Mouse (Mus musculus): ENCODE measurements around the gene Ifit1bl2. TPM values are rescaled to one million over a fixed set of nuclear protein-coding genes. Genes with fewer than 3 reads are reported as not detected.
"Not testable (repeated sequence)": the region's sequence is repeated elsewhere in the genome, so short reads cannot be mapped to it uniquely, and the experiment has no call there.

Ifit1bl2 gene
- total RNA-seq, 2 experiments from 2014 or later: 0.16 to 0.19 TPM

DNA sequence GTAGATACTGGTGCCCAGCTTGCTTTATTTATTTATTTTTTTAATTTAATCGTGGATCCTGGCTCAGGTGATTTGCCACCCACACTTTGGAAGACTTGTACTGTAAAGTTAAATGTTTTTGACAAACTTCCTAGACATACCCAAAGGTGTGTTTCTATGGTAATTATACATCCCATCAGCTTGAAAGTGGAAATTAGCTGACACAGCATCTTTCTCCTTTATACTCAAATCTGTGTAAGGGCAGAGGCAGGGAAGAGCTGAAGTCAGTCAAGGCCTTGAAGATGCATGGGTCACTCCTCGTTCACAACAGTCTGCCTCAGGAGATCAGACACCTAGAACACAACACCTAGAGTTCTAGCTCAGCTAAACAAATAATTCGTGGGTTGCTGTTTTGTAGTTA, 30.4 kb downstream of the Ifit1bl2 start:
- DNase-seq (ENCODE audit: low spot score in 2 of 2): not testable (repeated sequence)

DNA sequence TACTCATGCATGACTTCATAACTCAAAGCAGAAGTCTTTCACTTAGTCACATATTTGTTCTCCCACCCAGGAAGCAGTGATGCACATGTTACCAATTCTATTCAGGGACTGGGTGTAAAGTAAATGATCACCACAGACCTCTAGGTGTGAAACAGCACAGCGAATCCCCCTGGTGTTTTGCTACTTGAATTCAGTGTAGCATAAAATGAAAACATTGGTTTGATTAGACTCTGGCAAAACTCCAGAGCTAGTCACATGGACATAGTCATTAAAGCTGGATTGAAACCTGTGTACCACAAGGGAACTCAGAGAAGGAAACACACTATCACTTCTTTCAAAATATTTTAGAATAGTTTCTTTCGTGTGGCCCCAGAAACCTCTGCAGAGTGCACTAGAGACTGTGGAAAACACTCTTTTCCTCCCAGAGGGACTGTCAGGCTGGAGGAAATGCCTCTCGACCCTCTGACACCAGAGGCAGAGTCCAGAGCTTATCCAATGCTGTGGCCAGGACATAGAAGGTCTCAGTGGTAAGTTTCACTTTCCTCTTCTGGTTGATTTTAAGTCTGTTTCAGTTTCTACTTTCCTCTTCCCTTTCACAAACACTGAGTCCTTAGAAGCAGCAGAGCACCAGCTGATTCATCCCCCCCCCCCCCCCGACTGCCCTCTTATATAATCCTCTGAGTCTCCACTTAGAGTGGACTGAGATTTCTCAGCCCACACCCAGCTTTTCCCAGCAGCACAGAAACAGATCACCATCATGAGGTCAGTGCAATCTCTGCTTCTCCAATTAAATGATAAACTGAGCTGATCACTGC, 33.1 kb downstream of the Ifit1bl2 start, which contains the start of gene Ifit3b:
Gene Ifit3b, plus strand, starts transcription at position 734 of the 815 bp plus-strand sequence.
- not testable (repeated sequence) for DNase-seq (ENCODE audit: low spot score in 2 of 2)

DNA sequence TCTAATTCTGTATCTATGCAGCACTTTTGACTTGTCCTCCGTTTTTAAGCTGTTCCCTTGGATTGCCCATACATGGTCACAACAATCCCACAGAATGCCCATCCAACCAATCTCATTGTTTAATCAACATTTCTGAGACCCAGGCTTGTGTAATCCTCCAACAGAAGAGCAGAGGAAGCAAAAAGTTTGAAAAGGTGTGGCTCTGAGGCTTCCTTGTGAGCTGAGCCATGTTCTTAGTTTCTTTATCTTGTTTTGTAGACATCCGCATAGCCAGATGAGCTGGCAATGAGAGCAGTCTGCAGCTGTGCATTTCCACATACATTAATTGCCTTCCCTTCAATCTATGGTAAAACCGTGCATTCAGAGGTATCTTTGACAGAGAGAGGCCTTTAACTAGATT, 35.1 kb downstream of the Ifit1bl2 start:
- no peak for DNase-seq (ENCODE audit: low spot score in 2 of 2)

DNA sequence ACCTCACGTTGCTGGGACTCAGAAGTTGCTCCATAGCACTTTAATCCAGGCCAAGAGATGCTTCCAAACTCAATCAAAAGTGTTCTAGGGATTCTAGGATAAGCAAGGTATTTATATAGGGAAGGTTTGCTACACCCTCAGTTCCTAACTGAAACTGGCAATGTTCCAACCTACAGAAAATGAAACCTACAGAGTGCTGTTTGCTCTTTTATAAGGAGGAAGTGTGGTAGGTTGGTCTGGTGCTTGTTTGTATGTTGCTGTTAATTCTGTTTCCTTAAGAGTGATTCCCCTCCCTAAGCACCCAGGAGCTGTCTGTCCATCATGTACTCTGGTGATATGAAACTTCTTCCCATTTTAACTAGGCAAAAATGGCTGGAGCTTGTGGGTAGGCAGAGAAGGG, 38.7 kb downstream of the Ifit1bl2 start, which contains the start of gene Ifit1bl1:
Gene Ifit1bl1, minus strand, starts transcription at position 69 of the 400 bp plus-strand sequence.
- not testable (repeated sequence) for DNase-seq (ENCODE audit: low spot score in 2 of 2)

DNA sequence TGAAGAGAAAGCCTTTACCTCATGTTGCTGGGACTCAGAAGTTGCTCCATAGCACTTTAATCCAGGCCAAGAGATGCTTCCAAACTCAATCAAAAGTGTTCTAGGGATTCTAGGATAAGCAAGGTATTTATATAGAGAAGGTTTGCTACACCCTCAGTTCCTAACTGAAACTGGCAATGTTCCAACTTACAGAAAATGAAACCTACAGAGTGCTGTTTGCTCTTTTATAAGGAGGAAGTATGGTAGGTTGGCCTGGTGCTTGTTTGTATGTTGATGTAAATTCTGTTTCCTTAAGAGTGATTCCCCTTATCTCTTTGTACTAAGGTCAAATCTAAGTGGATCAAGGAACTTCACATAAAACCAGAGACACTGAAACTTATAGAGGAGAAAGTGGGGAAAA, 41.3 kb downstream of the Ifit1bl2 start:
- not testable (repeated sequence) for DNase-seq (ENCODE audit: low spot score in 2 of 2)

DNA sequence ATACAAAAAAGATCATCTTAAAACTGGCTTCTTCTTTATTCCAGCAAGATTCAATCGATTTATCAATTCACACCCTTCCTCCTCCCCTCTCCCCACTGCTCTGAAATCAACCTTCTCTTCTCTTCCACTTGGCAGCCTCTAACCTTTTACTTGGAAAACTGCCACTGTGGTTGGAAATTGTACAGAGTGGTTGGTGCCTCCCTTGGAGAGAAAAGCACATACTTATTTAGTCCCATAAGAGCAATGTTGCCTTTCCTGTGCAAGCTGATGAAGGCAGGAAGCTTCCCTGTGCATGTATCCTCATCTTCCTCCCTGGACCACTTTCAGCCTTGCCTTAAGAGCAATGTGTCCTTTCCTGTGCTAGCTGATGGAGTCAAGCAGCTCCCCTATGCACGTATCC, 42.2 kb downstream of the Ifit1bl2 start:
- peak; percentile 32 to 82 for DNase-seq (ENCODE audit: low spot score in 2 of 2)

DNA sequence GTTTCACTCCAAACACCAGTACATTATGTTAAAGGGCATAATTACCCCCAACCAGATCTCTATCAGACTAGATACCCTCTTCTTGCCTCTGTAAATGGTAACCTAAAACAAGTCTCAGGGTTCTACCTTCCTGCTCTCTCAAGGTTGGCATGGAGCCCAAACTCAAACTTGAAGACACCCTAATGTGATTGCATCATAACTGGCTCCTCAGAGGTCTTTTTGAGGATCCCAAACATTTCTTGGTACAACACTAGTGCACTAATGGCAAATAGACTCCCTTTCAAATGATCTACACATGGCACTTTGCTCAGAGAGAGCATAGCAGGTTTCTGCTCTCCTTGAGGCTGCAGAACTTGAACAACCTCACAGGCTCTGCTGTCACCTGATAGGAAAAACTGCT, 43.7 kb downstream of the Ifit1bl2 start:
- no peak for DNase-seq (ENCODE audit: low spot score in 2 of 2)

DNA sequence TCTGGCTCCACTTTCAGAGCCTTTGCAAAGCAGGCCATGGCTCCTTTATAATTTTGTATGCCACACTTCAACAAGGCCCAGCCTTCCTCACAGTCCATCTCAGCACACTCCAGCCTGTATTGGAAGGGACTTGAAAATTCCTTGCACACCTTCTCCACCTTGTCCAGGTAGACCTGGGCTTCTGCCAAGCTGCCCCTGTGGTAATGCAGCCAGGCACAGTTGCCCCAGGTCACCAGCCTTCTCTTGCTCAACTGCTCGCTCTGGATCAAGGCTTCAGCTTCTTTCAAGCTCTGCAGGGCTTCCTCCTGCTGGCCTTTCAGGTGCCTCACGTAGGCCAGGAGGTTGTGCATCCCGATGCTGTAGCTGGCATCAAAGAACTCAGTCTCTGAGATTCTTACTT, 46.0 kb downstream of the Ifit1bl2 start:
- DNase-seq (ENCODE audit: low spot score in 2 of 2): not testable (repeated sequence)

DNA sequence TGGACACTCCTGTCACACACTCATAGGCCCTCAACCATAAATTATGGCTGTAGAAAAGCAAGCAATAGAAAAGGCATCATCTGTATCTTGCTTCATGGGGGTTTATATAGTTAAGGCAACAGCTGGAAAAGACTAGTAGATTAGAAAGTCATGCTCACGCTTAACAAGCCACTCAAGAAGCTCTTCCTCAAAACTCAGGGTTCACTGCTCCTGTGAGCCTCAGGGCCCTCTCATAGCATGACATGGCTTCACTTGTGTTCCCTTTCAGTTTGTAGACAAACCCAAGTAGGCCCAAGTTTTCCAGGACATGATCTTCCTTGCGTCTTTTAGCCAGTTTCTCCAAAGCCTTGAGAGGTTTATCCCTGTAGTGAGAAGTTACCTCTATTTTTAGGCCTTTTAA, 47.1 kb downstream of the Ifit1bl2 start:
- DNase-seq (ENCODE audit: low spot score in 2 of 2): no peak

DNA sequence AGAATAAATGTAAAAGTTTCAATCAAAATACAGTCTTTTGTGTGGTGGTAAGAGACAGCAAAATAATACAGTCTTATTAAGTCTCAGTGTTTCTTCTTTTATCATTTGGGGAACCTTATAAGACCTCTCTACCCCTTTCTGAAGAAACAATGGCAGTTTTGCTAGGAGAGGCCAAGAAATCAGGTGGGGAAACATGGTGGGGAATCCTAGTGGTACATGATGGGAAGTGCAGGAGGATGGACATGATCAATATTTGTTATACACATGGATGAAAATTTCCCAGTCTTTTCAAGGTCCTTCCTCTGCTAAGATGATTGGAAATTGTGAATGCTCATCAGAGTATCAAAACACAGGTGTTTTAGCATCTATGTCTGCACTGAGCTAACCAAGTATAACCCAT, 51.6 kb downstream of the Ifit1bl2 start:
- DNase-seq (ENCODE audit: low spot score in 2 of 2): no peak

DNA sequence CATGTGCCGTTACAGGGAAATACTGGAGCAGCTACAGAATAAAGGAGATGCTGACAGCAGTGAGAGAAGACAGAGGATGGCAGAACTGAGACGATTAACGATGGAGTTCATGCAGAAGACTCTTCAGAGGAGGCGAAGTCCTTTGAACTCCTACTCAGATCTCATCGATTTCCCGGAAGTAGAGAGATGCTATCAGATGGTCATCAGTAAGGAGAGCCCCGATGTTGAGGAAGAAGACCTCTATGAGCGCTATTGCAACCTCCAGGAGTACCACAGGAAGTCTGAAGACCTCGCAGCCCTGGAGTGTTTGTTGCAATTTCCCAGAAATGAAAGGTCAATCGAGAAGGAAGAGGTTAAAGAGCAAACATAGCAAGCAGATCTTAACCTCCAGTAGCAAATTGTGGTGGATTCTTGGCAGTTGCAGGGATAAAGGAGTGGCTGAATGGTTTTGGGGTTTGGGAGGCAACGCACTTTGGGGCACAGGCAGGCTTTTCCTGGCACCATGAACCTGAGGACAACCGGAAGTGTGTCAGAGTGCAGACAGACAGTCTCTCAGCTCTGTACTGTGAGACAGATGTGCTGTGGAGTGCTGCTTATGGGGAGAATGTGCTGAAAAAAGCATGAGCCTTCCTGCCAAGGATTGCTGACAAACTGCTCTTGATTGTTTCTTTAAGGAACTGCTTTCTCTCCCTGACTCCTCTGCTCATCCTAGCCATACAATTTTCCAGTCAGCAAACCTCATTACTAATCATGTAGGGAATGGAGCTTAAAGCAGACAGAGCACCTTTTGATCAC, 52.4 kb downstream of the Ifit1bl2 start:
- DNase-seq (ENCODE audit: low spot score in 2 of 2): not testable (repeated sequence)

DNA sequence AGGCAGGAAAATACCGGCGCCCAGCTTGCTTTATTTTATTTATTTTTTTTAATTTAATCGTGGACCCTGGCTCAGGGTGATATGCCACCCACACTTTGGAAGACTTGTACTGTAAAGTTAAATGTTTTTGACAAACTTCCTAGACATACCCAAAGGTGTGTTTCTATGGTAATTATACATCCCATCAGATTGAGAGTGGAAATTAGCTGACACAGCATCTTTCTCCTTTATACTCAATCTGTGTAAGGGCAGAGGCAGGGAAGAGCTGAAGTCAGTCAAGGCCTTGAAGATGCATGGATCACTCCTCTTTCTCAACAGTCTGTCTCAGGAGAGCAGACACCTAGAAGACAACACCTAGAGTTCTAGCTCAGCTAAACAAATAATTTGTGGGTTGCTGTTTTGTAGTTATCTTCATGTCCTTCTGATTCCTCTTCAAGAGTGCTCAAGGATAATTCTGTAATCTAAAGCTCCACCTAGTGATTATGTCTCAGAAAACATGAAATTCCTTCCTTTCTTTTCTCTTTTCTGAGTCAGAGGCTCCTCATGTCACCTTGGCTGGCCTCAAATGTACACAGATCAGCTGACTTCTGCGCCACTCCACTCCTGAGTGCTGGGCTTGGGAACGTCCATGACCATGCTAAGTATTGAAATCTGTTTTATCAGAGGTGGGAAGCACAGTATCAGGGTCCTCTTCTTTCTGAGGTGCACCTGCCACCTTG, 54.6 kb downstream of the Ifit1bl2 start:
- DNase-seq (ENCODE audit: low spot score in 2 of 2): not testable (repeated sequence)

DNA sequence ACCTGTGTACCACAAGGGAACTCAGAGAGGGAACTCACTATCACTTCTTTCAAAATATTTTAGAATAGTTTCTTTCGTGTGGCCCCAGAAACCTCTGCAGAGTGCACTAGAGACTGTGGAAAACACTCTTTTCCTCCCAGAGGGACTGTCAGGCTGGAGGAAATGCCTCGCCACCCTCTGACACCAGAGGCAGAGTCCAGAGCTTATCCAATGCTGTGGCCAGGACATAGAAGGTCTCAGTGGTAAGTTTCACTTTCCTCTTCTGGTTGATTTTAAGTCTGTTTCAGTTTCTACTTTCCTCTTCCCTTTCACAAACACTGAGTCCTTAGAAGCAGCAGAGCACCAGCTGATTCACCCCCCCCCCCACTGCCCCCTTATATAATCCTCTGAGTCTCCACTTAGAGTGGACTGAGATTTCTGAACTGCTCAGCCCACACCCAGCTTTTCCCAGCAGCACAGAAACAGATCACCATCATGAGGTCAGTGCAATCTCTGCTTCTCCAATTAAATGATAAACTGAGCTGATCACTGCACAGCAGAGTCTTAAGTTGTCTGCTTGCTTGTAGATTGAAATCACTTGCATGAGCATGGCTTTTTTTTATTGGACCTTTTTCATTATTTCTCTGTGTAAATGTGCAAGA, 57.3 kb downstream of the Ifit1bl2 start, which contains the start of gene Ifit3:
Gene Ifit3, plus strand, starts transcription at position 406 of the 641 bp plus-strand sequence.
- DNase-seq (ENCODE audit: low spot score in 2 of 2): not testable (repeated sequence)

DNA sequence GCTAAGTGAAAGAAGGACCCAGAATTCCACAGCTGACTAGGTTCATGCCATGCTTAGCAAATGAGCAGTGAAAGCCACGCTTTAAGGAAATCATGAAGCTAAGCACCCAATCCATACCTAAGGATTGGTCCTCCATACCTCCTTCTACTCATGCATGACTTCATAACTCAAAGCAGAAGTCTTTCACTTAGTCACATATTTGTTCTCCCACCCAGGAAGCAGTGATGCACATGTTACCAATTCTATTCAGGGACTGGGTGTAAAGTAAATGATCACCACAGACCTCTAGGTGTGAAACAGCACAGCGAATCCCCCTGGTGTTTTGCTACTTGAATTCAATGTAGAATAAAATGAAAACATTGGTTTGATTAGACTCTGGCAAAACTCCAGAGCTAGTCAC, 57.8 kb downstream of the Ifit1bl2 start:
- DNase-seq (ENCODE audit: low spot score in 2 of 2): not testable (repeated sequence)

DNA sequence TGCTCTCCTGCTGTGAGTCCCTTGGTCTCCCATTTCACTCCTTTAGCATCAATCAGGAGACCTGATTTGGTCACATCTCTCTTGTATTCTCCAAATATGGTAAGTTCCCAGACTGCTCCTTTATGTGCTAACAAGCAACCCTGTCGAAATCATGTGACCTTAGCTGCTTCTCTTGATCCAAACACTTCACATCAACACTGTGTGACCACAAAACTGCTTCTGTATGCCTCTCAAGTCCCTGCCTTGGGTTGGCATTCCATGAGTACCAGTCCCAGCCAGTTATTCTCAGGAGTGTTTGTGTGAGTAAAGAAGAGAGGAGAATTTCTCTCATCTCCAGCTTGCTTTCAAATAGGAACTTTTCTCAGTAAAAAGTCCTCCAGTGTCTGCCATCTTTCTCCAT, 63.4 kb downstream of the Ifit1bl2 start:
- DNase-seq (ENCODE audit: low spot score in 2 of 2): no peak

DNA sequence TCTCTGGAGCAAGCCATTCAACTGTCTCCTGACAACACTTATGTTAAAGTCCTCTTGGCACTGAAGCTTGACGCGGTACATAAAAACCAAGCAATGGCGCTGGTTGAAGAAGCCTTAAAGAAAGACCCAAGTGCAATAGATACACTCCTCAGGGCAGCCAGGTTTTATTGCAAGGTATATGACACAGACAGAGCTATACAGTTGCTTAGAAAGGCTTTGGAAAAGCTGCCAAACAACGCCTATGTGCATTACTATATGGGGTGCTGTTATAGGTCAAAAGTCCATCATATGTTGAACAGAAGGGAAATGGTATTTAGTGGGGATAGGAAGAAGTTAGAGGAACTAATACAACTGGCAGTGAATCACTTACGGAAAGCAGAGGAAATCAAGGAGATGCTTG, 66.9 kb downstream of the Ifit1bl2 start:
- DNase-seq (ENCODE audit: low spot score in 2 of 2): no peak

DNA sequence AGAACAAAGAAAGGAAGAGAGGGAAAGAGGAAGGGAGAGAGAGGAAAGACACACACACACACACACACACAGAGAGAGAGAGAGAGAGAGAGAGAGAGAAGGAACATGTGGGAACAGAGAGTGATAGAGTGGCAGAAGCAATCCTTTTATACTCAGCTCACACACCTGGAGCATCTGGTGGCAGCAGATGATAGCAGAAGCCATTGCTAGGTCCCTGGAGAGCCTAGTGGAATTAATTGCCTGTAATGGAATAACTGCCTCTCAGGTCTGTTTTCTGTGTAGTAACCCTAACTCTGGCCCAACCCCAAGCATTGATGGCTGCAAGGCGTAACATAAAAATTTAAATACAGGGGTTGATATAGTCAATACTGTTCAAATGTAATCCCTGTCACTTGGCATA, 69.5 kb downstream of the Ifit1bl2 start:
- no peak for DNase-seq (ENCODE audit: low spot score in 2 of 2)

DNA sequence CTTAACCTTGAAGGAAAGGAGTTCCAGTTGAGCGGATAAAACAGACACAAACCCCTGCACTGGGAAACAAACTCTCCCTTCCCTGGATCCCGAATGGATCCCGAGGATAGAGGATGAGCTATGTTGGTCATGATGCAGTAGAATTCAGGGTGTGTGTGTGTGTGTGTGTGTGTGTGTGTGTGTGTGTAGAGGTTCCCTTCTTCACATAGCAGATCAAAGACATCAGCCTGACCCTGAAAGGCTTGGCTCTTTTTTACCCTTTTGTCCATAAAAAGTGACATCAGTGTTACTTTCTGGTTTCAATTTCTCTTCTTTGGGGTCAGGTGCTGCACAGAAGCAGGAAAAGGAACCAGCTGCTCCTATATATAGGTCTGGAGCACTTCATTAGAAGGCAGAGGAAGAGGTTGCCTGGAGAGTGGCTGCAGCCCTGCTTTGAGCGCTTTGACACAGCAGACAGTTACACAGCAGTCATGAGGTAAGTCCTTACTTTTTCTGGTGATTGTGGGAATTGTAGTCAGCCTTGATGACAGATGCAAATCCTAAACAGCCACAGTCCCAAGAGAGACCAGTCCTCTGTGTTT, 70.6 kb downstream of the Ifit1bl2 start:
- DNase-seq (ENCODE audit: low spot score in 2 of 2): no peak

DNA sequence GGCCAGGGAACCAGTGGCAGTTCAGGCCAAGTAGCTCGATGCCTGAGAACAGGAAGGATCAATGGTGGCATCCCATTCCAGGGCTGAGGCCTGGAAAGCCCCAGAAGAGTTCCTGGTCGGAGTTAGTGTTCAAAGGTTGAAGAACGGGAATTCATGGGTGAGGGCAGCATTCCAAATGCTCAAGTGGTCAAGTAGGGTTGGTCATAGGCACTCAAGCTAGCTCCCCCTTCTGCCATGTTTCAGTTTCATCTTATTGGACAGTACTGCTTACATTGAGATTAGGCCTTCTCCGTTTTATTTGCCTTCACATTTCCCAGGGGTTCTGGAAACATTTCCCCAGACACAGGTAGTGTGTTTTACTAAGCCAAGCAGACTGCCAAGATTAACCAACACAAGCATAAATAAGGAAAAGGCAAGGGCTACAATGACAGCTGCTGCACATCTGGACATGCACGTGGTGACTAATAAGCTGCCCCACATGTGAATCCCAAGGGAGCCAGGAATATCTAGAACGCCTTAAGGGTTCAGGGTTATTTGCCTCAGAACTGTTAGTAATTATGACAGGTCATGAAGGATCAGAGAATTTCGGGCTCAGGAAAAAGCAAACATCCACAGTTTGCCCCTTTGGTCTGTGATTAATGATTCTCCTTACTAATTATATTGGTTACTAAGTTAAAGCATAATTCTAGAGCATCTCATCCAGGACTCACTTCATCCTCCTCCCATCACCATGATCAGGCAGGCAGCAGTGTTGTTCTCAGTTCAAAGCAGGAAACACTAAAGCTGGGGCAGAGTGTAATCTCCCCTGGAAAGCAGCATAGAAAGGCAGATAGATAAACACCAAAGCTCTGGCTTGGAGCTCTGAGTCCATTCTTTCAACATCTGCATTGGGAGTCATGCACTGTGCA, 71.3 kb downstream of the Ifit1bl2 start:
- DNase-seq (ENCODE audit: low spot score in 2 of 2): no peak
